Mouse (Mus musculus) midbrain, embryonic 13.5 days (tissue): ENCODE results near the gene Ehbp1. TPM values are rescaled to one million over a fixed set of nuclear protein-coding genes. Genes with fewer than 3 reads are reported as not detected.

Experiments used
- ATAC-seq: fragments of 200-750 bp; cut with Nextera tagmentation; 2 replicates; pipeline ENCODE4 v1.8.0; 2017; ENCODE audit warnings: mild to moderate bottlenecking, moderate TSS enrichment, moderate library complexity
- H3K27ac ChIP-seq: fragments of 300-500 bp; sonication (generic); 2 replicates; pipeline ENCODE4 v1.5.1; 2015; ENCODE audit warnings: inconsistent platforms, mild to moderate bottlenecking, moderate library complexity
- H3K27me3 ChIP-seq: fragments of 300-500 bp; sonication (generic); 2 replicates; pipeline ENCODE4 v1.6.1; 2015; ENCODE audit warnings: mild to moderate bottlenecking, inconsistent platforms
- H3K36me3 ChIP-seq: fragments of 300-500 bp; sonication (generic); 2 replicates; pipeline ENCODE4 v1.6.1; 2015; ENCODE audit warnings: mild to moderate bottlenecking, inconsistent platforms
- H3K4me1 ChIP-seq: fragments of 300-500 bp; sonication (generic); replicated peaks from 2 replicates; pipeline ENCODE4 v1.6.1; 2015; ENCODE audit warnings: inconsistent platforms
- H3K4me2 ChIP-seq: fragments of 300-500 bp; sonication (generic); replicated peaks from 2 replicates; pipeline ENCODE4 v1.6.1; 2015; ENCODE audit warnings: moderate library complexity, mild to moderate bottlenecking, inconsistent platforms
- H3K4me3 ChIP-seq: fragments of 300-500 bp; sonication (generic); replicated peaks from 2 replicates; pipeline ENCODE4 v1.5.1; 2015; ENCODE audit warnings: mild to moderate bottlenecking, inconsistent platforms
- H3K9ac ChIP-seq: fragments of 300-500 bp; sonication (generic); replicated peaks from 2 replicates; pipeline ENCODE4 v1.6.1; 2015; ENCODE audit warnings: mild to moderate bottlenecking, inconsistent platforms
- H3K9me3 ChIP-seq: fragments of 300-500 bp; sonication (generic); 2 replicates; pipeline ENCODE4 v1.6.1; 2016; ENCODE audit warnings: mild to moderate bottlenecking, inconsistent platforms
- WGBS: fragments of 180-500 bp; shearing (Covaris S2); methylation state at CpG from one replicate; pipeline ENCODE4 v1.1.7; 2015; 5-methylcytosine and 5-hydroxymethylcytosine counted together
- polyA plus RNA-seq: library from polyadenylated mRNA; unstranded; fragments of >200 nt; fragmentation: Nextera tagmentation; extraction: Ambion mirVana; gene quantifications from 2 replicates; pipeline ENCODE4 v1.2.1, GENCODE M21; 2015

The Ehbp1 gene
- polyA plus RNA-seq, 1 experiment from 2014 or later = 22.2 TPM

GRCm38 (mm10) chr11:22273378-22273777 is 68.7 kb downstream of the Ehbp1 start:
- no peaks in the 10 kb centered on the region for H3K9me3 ChIP-seq
- no peaks in the 10 kb centered on the region for H3K4me1 ChIP-seq
- no peaks in the 10 kb centered on the region for H3K27me3 ChIP-seq
- ATAC-seq = no peak
- no peak overlapping the region for H3K27ac ChIP-seq
- no peak overlapping the region for H3K4me2 ChIP-seq
- H3K4me3 ChIP-seq = no peak overlapping the region
- WGBS = 90% methylated on average over 7 of the region's 7 CpGs
- H3K9ac ChIP-seq = no peak overlapping the region
- peaks cover 16% of the 10 kb centered on the region for H3K36me3 ChIP-seq

GRCm38 (mm10) chr11:22271889-22272288 is 70.2 kb downstream of the Ehbp1 start:
- Histone ChIP-seq H3K27me3 (no peaks in the 10 kb centered on the region), H3K27ac (no peak overlapping the region), H3K9me3 (no peaks in the 10 kb centered on the region), H3K36me3 (peaks cover 12% of the 10 kb centered on the region), H3K9ac (no peak overlapping the region), H3K4me2 (no peak overlapping the region), H3K4me1 (no peaks in the 10 kb centered on the region), H3K4me3 (no peak overlapping the region)
- no peak for ATAC-seq
- 85% methylated on average over 3 of the region's 3 CpGs for WGBS

GRCm38 (mm10) chr11:22269643-22270042 is 72.4 kb downstream of the Ehbp1 start:
- Histone ChIP-seq H3K9me3 (no peaks in the 10 kb centered on the region), H3K9ac (no peak overlapping the region), H3K27me3 (no peaks in the 10 kb centered on the region), H3K4me3 (no peak overlapping the region), H3K36me3 (no peaks in the 10 kb centered on the region), H3K27ac (no peak overlapping the region), H3K4me1 (no peaks in the 10 kb centered on the region), H3K4me2 (no peak overlapping the region)
- no peak for ATAC-seq
- WGBS = 90% methylated on average over 4 of the region's 4 CpGs

- no peaks in the 10 kb centered on the region for H3K36me3 ChIP-seq
- WGBS = 89% methylated on average over 3 of the region's 3 CpGs
- no peak for ATAC-seq
- H3K27me3 ChIP-seq = no peaks in the 10 kb centered on the region
- no peak overlapping the region for H3K9ac ChIP-seq
- no peak overlapping the region for H3K27ac ChIP-seq
- H3K9me3 ChIP-seq = no peaks in the 10 kb centered on the region
- no peak overlapping the region for H3K4me2 ChIP-seq
- H3K4me1 ChIP-seq = no peaks in the 10 kb centered on the region
- no peak overlapping the region for H3K4me3 ChIP-seq
These were observed 72.9 kb downstream of the Ehbp1 start for GRCm38 (mm10) chr11:22269173-22269572.

- H3K4me3 ChIP-seq = no peak overlapping the region
- H3K9me3 ChIP-seq = 0 out of 2 replicates have a peak, but pooled peaks cover 3% of the 10 kb centered on the region
- H3K4me2 ChIP-seq = no peak overlapping the region
- H3K4me1 ChIP-seq = no peaks in the 10 kb centered on the region
- ATAC-seq = no peak
- H3K36me3 ChIP-seq = no peaks in the 10 kb centered on the region
- H3K9ac ChIP-seq = no peak overlapping the region
- no peak overlapping the region for H3K27ac ChIP-seq
- no peaks in the 10 kb centered on the region for H3K27me3 ChIP-seq
These were observed 75.1 kb downstream of the Ehbp1 start for GRCm38 (mm10) chr11:22267014-22267413.

DNA sequence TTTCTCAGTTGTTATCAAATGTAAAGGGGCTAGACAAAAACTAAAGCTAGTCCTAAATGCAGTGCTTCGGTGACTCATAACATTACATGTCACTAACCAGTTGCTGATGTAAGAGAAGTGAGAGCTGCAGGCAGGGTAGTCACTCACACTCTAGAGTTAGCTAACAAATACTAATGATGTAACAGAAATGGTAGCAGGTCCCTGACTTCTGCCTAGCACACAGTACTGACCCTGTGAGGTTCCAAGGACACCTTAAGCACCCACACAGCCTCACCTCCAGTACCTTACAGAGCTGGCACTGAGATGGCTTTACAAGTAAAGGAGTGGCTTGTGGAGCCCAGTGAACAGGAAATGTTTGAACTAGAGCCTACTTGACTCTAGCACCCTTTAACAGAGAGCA is 86.7 kb downstream of the Ehbp1 start:
- no peaks in the 10 kb centered on the region for H3K27me3 ChIP-seq
- no peak overlapping the region for H3K9ac ChIP-seq
- no peaks in the 10 kb centered on the region for H3K36me3 ChIP-seq
- no peak overlapping the region for H3K4me3 ChIP-seq
- H3K27ac ChIP-seq = no peak overlapping the region
- WGBS = 97% methylated on average over 1 of the region's 1 CpGs
- no peaks in the 10 kb centered on the region for H3K4me1 ChIP-seq
- H3K9me3 ChIP-seq = no peaks in the 10 kb centered on the region; the same call in 1 of the 2 replicates
- ATAC-seq = no peak
- no peak overlapping the region for H3K4me2 ChIP-seq

- no peaks in the 10 kb centered on the region for H3K27me3 ChIP-seq
- H3K9ac ChIP-seq = no peak overlapping the region
- H3K36me3 ChIP-seq = no peaks in the 10 kb centered on the region
- 93% methylated on average over 2 of the region's 2 CpGs for WGBS
- no peak overlapping the region for H3K27ac ChIP-seq
- no peak overlapping the region for H3K4me2 ChIP-seq
- H3K9me3 ChIP-seq = peaks cover 5% of the 10 kb centered on the region; the same call in 1 of the 2 replicates
- no peak overlapping the region for H3K4me3 ChIP-seq
- ATAC-seq = no peak
- no peaks in the 10 kb centered on the region for H3K4me1 ChIP-seq
These were observed 92.7 kb downstream of the Ehbp1 start for GRCm38 (mm10) chr11:22249363-22249762.

- H3K27ac ChIP-seq = no peak overlapping the region
- 92% methylated on average over 4 of the region's 4 CpGs for WGBS
- no peaks in the 10 kb centered on the region for H3K36me3 ChIP-seq
These were observed 94.4 kb downstream of the Ehbp1 start for GRCm38 (mm10) chr11:22247736-22248135.

GRCm38 (mm10) chr11:22247069-22247468 is 95.0 kb downstream of the Ehbp1 start:
- Histone ChIP-seq H3K4me3 (no peak overlapping the region), H3K36me3 (no peaks in the 10 kb centered on the region), H3K9me3 (peaks cover 5% of the 10 kb centered on the region; the same call in 1 of the 2 replicates), H3K4me1 (no peaks in the 10 kb centered on the region), H3K27ac (no peak overlapping the region), H3K27me3 (no peaks in the 10 kb centered on the region), H3K4me2 (no peak overlapping the region), H3K9ac (no peak overlapping the region)
- no peak for ATAC-seq

More at GRCm38 (mm10) chr11:22247736-22248135, 94.4 kb downstream of the Ehbp1 start:
- Histone ChIP-seq H3K4me2 (no peak overlapping the region), H3K4me1 (no peaks in the 10 kb centered on the region), H3K27me3 (no peaks in the 10 kb centered on the region), H3K9ac (no peak overlapping the region), H3K9me3 (peaks cover 5% of the 10 kb centered on the region; the same call in 1 of the 2 replicates), H3K4me3 (no peak overlapping the region)
- ATAC-seq = no peak

DNA sequence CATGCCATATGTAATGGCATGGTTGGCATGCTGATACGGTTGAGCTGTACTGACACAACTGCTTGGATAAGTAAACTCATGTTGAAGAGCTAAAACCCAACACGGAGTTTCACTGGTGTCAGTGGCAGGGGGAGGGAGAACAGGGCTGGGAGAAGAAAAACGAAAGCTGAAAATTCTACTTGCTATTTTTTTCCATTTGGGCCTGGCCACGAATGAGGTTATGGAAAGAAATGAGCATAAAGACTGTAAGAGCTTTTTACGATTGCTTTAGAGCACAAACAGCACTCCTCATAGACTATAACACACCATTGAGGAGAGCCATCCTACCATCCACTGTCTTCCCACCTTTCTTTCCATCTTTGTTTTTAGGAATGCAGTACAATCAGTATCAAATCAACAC is 106.5 kb downstream of the Ehbp1 start:
- no peaks in the 10 kb centered on the region for H3K4me1 ChIP-seq
- no peak overlapping the region for H3K4me3 ChIP-seq
- no peak for ATAC-seq
- no peaks in the 10 kb centered on the region for H3K27me3 ChIP-seq
- no peak overlapping the region for H3K27ac ChIP-seq
- H3K36me3 ChIP-seq = 0 out of 2 replicates have a peak, but pooled peaks cover 10% of the 10 kb centered on the region
- no peaks in the 10 kb centered on the region for H3K9me3 ChIP-seq
- H3K4me2 ChIP-seq = no peak overlapping the region
- H3K9ac ChIP-seq = no peak overlapping the region
- 95% methylated on average over 5 of the region's 5 CpGs for WGBS

- 82% methylated on average over 1 of the region's 1 CpGs for WGBS
- no peak overlapping the region for H3K4me2 ChIP-seq
These were observed 107.4 kb downstream of the Ehbp1 start for GRCm38 (mm10) chr11:22234739-22235138.

DNA sequence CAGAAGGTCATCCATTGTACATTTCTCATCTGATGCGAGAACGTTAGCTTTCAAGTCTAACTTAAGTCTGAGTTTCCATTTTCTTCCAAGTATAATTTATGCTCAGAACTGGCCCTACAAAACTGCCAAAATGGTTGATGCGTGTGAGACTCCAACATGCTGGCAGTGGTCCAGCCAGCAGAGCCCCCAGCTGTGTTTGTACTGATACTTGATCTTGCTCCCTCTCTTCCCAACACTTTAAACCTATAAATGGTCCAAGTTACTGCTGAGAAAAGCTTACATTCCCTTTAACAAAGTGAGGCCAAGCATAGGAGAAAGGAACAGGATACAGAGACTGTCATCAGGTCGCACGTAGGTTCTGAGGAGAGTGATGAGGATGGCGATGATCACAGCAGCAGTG is 111.2 kb downstream of the Ehbp1 start:
- ATAC-seq = no peak

More at GRCm38 (mm10) chr11:22234739-22235138, 107.4 kb downstream of the Ehbp1 start:
- no peaks in the 10 kb centered on the region for H3K4me1 ChIP-seq
- no peak overlapping the region for H3K27ac ChIP-seq
- H3K9me3 ChIP-seq = no peaks in the 10 kb centered on the region
- no peak overlapping the region for H3K9ac ChIP-seq
- no peaks in the 10 kb centered on the region for H3K27me3 ChIP-seq
- ATAC-seq = 0 out of 2 replicates have a peak, but pooled peaks have one; percentile 34
- 0 out of 2 replicates have a peak, but pooled peaks cover 10% of the 10 kb centered on the region for H3K36me3 ChIP-seq
- H3K4me3 ChIP-seq = no peak overlapping the region

GRCm38 (mm10) chr11:22225619-22226018 is 116.5 kb downstream of the Ehbp1 start:
- H3K27me3 ChIP-seq = no peaks in the 10 kb centered on the region
- no peaks in the 10 kb centered on the region for H3K9me3 ChIP-seq
- no peak for ATAC-seq
- 51% methylated on average over 2 of the region's 2 CpGs for WGBS
- no peak overlapping the region for H3K27ac ChIP-seq
- no peak overlapping the region for H3K4me2 ChIP-seq
- H3K4me1 ChIP-seq = no peaks in the 10 kb centered on the region
- 0 out of 2 replicates have a peak, but pooled peaks cover 6% of the 10 kb centered on the region for H3K36me3 ChIP-seq
- H3K9ac ChIP-seq = no peak overlapping the region
- H3K4me3 ChIP-seq = no peak overlapping the region

More for the DNA sequence above, 111.2 kb downstream of the Ehbp1 start:
- Histone ChIP-seq H3K27me3 (no peaks in the 10 kb centered on the region), H3K27ac (no peak overlapping the region), H3K9ac (no peak overlapping the region), H3K36me3 (0 out of 2 replicates have a peak, but pooled peaks cover 10% of the 10 kb centered on the region), H3K4me3 (no peak overlapping the region), H3K4me1 (no peaks in the 10 kb centered on the region), H3K4me2 (no peak overlapping the region), H3K9me3 (no peaks in the 10 kb centered on the region)
- WGBS = 84% methylated on average over 6 of the region's 6 CpGs
